Mouse (Mus musculus) right cerebral cortex, postnatal 25 days (tissue): Measurements from ENCODE around the gene Slc43a3.

ENCODE experiments used
- DNase-seq: peaks from one replicate; pipeline ENCODE4 v3.0.0; 2022

Gene Slc43a3

DNA sequence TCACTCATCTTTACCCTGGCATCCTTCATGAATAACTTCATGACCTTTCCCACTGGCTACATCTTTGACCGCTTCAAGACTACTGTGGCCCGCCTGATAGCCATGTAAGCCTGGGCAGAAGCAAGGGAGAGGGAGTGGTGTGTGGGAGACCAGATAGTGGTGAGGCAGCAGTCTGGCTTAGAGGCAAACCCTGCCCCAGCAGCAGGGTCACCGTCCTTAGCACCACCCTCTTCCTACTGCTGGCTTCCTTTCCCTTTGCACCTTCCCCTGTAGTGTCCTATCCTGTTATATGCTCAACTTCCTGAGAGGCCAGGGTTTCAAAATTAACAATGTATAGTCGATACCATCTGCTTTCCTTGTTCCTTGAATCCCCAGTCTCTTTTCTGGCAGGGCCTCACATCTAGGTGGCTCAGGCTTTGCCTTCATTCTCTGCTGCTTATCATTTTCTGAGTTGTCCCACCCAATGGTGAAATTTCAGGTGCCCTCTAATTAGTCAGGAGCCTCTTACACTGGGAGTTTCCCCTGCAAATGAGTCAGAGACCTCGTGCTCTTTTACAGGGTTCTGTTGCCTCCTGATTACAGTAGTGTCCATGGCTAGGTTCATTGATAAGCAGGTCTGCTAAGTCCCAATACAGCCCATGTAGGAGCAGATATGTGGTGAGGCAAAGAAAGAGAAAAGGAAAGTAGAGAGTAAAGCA, 2.0 kb downstream of the Slc43a3 start:
- no peak for DNase-seq

DNA sequence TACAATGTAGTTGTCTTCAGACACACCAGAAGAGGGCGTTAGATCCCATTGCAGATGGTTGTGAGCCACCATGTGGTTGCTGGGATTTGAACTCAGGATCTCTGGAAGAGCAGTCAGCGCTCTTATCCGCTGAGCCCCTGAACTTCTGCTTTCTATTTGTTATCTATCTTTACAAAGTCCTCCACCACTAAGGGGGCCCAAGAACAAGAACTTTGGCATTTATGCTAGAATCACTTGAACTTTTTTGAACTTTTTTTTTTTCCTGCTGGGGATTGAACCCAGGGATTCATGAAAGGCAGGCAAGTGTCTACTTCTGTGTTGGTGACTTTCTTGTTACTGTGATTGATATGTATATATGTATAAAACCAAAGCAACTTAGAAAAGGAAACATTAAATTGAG, 2.9 kb downstream of the Slc43a3 start:
- no peak for DNase-seq

DNA sequence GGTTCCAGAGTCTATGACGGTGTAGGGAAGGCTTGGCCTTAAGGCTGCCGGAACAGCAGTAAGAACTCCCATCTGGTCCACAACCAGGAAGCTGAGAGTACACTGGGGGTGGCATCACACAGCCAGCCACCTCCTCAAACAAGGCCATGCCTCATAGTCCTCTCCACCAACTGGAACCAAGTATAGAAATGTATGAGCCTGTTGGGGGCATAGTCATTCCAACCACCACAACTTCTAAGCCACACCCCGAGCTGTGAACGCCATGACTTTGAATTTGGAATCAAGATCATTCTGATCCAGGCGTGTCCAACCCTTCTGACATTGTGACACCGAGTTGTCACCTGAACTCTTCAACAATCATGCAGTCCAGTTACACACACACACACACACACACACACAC, 3.3 kb downstream of the Slc43a3 start:
- DNase-seq, result no peak

DNA sequence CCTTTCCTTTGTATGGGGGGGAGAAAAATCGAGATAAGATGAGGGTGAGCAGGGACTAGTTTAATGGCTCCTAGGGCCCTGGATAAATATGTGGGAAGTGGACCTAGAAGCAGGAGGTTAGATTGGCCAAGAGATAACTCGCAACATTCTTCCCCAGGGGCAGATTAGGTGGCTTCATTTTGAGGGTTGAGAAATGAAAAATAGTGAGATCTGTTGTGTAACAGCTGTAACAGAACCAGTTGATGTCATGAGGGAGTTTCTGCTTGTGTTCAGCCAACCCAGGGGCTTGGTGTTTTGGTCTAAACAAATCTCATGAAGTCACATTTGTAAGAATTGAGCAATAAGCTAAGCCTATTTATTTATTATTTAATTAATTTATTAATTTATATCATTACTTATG, 5.0 kb downstream of the Slc43a3 start:
- DNase-seq, result no peak

DNA sequence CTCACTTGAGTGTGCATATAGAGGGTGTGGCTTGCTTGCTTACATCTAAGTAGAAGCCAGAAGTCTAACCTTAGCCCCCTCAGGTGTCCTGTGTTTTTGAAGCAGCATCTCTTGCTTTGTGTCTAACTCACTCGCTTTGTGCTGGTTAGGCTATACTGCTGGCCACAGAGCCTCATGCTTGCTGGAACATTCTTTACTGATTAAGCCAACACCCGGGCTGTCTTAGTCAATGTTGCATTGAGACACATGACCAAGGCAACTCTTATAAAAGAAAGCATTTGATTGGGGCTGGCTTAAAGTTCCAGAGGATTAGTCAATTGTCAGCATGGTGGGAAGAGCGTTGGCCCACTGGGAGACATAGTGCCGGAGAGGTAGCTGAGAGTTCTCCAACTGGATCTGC, 5.4 kb downstream of the Slc43a3 start:
- DNase-seq, result no peak

DNA sequence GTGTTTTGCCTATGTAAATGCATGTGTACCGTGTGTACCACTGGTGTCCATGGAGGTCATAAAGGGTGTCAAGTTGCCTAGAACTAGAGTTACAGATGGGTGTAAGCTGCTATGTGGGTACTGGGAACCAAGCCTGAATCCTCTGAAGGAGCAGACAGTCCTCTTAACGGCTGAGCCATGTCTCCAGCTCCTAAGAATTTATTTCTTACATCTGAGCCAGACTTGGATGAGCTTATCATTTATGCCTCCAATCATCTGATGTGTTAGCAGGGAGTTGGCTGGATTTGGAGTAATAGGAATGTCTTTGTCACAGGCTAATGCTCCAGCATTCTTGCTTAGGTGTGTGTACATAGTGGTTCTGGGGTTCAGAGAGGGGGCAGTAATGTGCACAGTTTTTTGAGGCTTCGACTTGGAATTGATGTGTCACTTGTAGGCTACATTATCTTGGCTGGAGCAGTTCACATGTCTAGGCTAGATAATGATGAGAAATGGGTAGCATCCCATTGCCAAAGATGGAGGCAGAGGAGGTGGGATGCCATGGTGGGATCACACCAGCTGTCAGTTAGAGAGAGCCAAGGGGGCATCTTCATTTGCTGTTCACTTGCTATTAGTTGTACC, 10.9 kb downstream of the Slc43a3 start:
- DNase-seq, result no peak

DNA sequence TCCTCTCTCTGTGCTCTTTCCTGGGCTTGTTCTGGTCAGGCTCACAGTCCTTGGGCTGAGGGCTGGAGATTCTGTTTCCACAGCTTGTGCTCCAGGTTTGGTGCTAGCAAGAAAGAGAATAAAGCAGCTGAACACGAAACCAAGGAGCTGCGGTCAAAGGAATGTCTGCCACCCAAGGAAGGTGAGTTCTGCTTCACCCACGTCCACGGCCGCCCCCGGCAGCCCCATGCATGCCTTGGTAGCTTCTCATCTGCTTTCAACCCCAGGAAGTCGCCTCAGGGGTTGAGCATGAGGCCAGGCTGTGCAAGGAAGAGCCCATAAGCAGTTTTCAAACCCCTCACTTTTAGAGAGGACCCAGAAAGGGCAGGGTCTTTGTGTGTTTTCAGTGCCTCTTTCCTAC, 11.9 kb downstream of the Slc43a3 start:
- DNase-seq, result no peak

DNA sequence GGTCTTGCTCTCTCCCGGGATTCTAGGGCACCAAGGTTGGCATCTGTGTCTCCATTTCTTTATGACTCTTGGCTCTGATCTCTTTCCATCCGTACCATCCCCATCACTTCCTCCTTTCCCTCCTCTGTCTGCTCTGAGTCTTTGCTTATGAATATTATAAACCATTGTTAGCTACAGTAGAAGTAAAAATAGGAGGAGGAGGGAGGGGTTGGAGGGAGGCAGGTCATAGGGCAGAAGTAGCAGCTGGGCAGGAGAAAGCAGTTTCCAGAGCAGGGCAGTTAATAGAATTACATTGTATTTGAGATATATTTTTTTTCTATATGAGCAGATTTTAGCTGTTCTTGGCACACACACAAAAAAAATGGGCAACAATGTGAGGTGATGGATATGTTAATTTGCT, 12.3 kb downstream of the Slc43a3 start:
- DNase-seq, result no peak

DNA sequence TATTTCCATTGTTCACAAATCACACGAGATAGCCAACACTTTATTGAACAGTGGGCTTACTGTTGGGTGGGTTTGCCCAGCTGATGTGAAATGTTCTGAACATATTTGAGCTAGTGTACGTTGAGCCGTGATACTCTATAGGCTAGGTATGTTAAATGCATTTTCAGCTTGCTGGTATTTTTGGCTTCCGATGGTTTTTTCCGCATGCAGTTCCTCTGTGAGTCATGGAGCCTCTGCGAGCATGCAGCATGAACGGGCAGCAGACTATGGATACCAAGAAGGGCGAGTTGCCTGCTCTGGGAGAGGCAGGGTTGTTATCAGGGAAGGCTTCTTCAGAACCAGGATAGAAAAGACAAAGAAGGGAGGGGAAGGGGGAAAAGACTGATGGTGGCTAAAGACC, 14.6 kb downstream of the Slc43a3 start:
- DNase-seq, result peak; percentile 12

DNA sequence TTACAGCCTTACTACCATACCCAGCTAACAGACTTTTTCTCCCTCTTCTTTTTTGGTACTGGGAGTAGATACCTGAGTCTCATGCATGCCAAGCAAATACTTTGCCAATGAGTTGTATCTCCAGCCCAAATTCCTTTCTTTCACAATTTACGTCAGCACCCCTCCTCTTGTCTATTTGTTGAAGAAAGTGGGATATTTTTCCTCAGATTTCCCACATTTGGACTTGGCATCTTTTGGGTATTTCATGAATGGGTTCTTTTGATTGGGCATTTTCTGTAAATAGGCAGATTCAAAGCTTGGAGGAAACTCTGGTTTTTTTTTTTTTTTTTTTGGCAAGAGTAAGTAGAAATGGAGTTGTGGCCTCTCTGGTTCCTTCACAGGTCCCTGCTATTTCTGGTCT, 15.9 kb downstream of the Slc43a3 start:
- no peak for DNase-seq

DNA sequence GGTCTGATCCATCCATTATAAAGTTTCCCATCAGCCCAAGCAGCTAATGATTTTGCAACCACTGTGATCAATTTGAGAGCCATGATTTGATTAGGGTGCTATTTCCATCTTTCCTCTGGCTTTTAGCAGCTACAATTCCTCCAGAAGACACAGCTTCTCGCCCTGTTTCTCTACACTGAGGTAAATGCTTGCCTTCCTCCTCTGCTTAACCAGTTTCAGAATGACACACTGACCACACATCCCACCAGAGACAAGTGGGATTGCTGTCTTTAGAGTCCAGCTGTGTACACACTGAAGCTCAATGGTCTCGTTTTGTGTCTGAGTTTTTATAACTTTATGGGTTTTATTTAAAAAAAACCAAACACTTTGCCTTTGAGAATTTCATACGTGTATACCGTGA, 16.3 kb downstream of the Slc43a3 start:
- DNase-seq, result no peak

DNA sequence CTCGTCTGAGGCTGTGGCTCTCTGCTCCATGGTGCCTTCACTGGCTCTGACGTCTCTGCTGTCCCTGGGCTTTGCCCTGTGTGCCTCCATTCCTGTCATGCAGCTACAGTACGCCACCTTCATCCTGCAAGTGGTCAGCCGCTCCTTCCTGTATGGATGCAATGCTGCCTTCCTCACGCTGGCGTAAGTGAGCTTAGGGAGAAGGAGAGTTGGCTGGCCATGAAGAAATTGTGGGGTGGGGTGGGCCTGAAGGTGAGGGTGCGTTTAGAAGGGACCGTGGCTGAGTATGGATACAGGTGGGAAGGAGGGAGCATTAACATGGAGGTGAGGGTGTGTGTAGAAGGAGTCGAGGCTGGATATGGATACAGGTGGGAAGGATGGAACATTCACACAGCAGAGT, 19.1 kb downstream of the Slc43a3 start:
- DNase-seq, result no peak

DNA sequence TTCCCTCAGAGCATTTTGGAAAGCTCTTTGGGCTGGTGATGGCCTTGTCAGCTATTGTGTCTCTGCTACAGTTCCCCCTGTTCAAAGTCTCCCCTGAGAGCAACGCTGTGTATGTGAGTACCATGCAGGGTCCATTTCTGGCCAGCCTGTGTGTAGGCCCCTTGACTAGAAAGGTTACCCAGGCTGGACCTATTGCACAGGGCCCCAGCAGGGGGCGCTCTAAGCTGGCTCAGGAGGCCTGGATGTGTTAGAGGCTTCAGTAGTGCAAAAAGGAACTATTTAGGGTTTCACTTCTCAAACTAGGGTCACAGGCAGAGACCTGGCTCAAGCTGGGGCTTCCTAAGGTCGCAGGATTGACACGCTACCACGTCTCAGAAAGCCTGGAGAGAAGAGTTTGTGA, 19.9 kb downstream of the Slc43a3 start:
- peak; percentile 55 for DNase-seq

DNA sequence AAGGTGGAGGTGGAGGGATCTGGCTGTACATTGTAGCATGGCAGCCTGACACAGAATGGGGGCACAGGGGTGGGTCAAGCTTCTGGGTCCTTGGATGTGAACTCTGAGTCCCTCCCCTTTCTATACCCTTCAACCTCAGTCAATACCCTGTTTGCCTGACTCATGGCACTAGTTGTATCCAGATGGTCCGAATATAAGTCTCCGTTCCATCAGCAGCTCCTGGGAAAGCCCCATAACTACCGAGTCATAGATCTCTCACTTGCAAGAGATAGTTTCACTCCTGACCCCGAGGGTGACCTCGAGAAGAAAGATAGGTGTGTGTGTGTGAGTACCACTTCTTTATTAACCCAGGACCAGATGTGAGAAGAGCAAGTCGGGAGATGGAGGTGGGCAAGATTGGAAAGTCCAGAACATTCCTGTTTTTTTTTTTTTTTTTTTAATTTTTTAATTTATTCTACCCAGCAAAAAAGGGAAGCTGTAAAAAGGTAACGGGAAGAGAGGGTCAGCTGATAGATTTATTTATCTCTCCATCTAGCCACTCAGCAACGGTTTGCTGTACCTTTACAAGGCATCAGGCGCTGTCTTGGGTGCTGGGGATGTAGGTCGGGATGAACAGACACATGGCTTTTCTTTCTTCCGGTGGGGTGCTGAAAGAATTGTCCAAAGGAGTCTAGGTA, 22.3 kb downstream of the Slc43a3 start:
- no peak for DNase-seq

DNA sequence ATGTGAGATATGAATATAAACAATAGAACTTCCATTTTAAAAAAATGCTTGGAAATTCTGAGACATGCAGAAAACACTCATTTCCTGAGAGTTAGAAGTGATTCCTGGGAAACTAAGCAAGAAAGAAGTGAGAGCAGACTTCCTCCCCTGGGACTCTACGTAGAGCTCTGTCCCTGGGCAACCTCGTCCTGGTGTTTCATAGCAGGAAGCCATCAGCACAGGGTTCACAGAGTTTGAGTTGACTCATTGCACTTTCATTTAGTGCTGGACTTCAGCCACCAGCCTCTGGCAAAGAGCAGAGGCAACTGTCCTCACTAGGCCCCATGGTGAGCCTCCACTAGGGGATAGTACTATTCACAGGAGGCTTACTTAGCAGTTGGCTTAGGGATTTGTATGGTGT, 24.9 kb downstream of the Slc43a3 start:
- DNase-seq, result no peak

DNA sequence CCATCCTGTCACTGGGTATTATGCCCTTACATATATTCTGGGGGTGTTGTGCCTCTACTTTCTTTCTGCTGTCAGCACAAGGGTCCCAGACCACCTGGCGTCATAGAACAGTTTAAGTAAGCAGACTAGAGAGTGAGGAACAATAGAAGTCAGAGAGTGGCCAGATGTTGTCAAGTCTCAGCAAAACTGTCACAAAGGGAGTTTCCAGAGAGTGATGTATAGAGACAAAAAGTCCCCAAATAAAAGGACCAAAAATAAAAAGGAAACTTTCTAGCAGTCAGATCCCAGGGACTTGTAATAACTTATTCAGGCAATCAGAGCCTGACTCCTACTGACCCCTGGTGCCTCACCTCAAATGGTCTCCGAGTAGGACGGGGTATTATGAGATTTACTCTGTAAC, 25.5 kb downstream of the Slc43a3 start:
- DNase-seq, result no peak

DNA sequence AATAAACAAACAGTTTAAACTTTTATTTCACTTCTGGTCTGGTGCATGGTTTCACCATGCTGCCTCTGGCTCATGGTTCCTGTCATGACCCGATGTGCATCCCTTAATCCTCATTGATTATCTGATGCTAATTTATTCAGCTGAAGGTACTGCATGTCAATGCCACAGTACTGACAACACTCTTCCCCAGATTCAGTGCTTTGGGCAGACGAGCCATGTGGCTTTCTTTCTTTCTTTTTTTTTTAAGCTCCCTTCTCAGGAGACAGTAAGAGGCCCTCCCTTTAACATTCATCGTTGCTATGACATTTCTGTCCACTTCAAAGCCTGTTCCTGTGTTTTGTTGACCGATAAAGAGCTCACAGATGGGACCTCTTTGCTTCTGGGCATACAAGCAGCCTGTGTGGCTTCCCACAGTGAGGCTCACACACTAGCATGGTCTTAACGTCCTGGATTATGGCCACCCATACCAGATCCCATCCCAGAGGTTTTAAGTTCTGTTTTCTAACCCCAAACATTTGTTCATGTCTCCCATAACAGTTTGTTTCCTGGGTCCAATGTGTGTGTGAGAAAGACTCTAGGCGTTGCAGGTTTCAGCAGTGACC, 26.6 kb downstream of the Slc43a3 start:
- DNase-seq, result no peak

DNA sequence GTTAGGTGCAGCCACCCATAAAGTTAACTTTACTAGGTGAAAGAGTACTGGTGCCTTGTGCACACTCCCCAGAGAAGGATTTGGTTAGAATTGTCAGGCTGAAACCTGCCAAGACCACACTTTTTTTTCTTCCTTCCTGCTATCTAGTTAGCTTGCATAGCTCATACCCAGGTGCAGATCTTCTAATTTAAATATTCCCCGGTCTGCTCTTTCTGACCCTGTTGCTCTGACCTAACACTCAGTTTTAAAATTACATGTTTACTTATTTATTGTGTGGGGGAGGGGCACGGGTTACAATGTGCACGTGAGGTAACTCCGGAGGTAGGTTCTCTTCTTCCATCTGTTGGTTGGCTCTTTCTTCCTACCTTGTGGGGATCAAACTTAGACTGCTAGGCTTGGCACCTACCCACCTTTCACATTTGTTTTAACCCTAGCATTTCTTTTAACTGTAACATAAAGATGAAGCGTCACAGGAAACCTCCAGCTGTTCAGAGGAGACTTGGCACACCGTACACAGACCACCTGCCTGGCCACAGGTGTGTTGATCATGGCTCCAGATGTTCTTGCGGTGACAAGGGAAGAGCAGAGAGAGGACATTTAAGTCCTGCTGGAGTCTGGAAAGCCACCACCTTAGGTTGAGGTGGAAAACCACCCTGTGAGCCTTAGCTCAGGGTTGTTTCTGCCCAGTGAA, 27.9 kb downstream of the Slc43a3 start:
- no peak for DNase-seq

DNA sequence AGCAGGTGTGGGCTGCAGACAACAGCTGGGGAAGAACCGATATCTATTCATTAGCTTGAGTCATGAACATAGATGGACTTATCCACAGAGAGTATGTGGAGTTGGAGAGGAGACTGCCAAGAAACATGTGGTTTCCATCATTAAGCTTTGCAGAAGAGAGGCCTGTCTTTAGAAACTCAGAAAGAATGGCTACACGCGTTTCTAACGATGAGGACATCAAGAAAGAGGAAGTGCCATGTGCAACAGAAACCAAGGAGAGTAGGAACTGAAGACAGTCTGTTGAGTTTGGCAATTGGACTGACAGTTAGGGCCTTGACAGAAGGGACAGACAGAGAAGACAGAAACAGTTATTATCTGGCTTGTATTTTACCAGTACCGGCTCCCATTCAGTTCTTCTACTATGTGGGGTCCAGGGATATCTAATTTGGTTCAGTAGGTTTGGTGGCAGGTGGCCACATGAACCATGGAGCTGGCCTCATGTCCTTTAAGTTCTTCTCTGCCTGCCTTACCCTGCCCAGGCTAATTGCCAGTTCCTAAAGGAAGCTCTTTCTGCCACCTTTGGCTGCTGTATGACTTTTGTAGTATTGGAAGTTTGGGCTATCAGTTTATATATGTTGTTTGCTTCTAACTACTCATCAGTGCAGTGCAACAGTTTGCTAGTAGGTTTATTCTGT, 31.1 kb downstream of the Slc43a3 start:
- DNase-seq, result no peak

DNA sequence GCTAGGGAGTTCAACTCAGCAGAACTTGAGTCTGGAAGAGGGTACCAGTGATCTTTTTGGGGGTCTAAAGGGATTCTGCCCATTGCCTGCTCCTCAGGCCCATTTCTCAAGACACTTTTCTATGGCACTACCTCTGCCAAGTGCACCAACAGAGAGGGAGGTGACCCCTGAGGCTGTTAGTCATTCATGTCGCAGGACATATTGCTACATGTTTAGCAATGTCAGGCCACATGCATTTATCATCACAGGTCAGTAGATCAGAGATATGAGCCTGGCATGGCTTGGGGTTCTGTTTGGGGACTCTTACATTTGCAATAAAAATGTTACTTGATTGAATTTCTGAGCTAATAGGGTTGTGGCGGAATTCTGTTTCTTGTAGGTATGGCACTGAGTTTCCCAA, 39.2 kb downstream of the Slc43a3 start:
- DNase-seq, result no peak

DNA sequence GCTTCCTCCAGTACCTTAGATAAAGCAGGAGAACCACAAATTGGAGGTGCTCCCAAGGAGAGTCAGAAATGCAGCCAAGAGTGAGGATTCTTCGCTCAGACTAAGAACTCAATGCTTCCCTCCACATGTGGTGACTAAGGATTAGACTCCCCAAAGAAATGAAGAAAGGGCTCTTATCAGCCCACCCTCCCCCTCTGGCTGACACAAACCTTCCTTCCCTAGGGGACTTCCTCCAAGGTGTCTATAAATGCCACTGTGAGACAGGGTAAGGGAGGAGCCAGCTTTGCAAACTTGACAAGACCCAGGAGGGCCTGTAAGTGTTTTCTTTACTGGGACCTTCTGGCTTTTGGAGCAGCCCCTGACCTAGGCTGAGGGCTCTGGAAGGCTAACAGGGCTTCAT, 43.8 kb downstream of the Slc43a3 start, which contains the start of gene Prg2:
TSS of gene Prg2 (plus strand) at position 274 of the 400 bp plus-strand sequence.
- no peak for DNase-seq

DNA sequence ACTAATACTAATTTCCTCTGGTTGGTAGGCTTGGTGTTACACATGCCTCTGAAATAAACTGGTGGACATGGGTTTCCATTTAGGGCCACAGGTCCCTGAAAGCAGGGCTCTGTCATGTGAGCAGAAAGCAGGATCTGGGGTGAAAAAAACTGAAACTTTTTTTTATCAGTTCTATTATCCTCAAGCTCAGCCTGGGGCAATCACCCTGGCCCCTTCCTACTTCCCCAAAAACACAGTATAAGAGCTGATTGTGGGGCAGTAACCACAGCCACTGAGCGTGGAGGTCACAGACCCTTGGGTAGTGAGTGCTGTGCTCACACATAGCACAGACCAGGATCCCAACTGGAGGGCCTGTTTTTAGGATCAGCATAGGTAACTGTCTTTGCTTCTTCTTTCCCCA, 51.6 kb downstream of the Slc43a3 start, which contains the start of gene Prg3:
TSS of gene Prg3 (plus strand) at position 286 of the 400 bp plus-strand sequence.
- no peak for DNase-seq

DNA sequence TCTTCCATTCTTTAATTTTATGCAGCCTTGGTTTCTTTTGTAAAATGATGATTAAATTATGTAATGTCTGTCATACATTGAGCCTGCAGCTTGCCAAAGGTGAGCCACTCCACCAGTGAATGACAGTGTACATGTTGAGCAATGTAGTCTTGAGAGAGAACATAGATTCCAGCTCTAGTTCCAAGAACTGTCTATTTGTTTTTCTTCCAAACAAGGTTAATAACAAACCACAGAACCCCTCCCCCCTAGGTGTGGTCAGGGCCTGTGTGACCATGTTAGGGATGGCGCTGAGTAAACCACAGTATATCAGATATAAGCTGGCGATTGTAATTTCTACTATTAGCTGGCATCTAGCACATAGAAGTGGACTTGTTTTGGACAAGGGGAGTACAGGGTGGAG, 60.0 kb downstream of the Slc43a3 start:
- DNase-seq, result no peak
